Mouse (Mus musculus) C2C12 (cell line): ENCODE results near the gene Zfp988. TPM values are rescaled to one million over a fixed set of nuclear protein-coding genes. Genes with fewer than 3 reads are reported as not detected.
"Not testable (repeated sequence)": the region's sequence is repeated elsewhere in the genome, so short reads cannot be mapped to it uniquely, and the experiment has no call there.

ENCODE experiments used
- H3K27me3 ChIP-seq: one replicate; pipeline ENCODE4 v1.6.1; 2011; ENCODE audit not compliant: control insufficient read depth, insufficient read depth, insufficient read length
- H3K36me3 ChIP-seq: one replicate; pipeline ENCODE4 v1.6.1; 2011; ENCODE audit not compliant: control insufficient read depth, insufficient read depth
- H3K4me3 ChIP-seq: one replicate; pipeline ENCODE4 v1.5.1; 2011; ENCODE audit warnings: mild to moderate bottlenecking, control low read depth; ENCODE audit not compliant: poor library complexity, insufficient read depth, severe bottlenecking
- H3K79me2 ChIP-seq: one replicate; pipeline ENCODE4 v1.6.1; 2011; ENCODE audit not compliant: control insufficient read depth, insufficient read depth
- H3K79me3 ChIP-seq: one replicate; pipeline ENCODE4 v1.6.1; 2011; ENCODE audit warnings: low read depth, control low read depth
- H3ac ChIP-seq: one replicate; pipeline ENCODE3; 2011; ENCODE audit warnings: low read depth; ENCODE audit not compliant: control insufficient read depth, insufficient read length
- CEBPB ChIP-seq: IDR thresholded peaks from one replicate; pipeline ENCODE4 v1.6.1; 2011; ENCODE audit warnings: low read depth, mild to moderate bottlenecking, control low read depth, moderate library complexity
- CTCF ChIP-seq: IDR thresholded peaks from one replicate; pipeline ENCODE4 v1.5.1; 2011; ENCODE audit not compliant: control insufficient read depth, insufficient read depth, insufficient read length
- FOSL1 ChIP-seq: IDR thresholded peaks from one replicate; pipeline ENCODE4 v1.8.0; 2011; ENCODE audit warnings: mild to moderate bottlenecking, low read length; ENCODE audit not compliant: poor library complexity, insufficient read depth, severe bottlenecking
- MAX ChIP-seq: IDR thresholded peaks from one replicate; pipeline ENCODE4 v1.6.1; 2011; ENCODE audit warnings: mild to moderate bottlenecking, control low read depth
- MYOD1 ChIP-seq: IDR thresholded peaks from one replicate; pipeline ENCODE4 v1.6.1; 2011; ENCODE audit warnings: low read depth; ENCODE audit not compliant: control insufficient read depth, insufficient read length
- MYOG ChIP-seq: IDR thresholded peaks from one replicate; pipeline ENCODE4 v1.6.1; 2011; ENCODE audit not compliant: control insufficient read depth, insufficient read length; ENCODE audit errors: extremely low read depth
- USF1 ChIP-seq: IDR thresholded peaks from one replicate; pipeline ENCODE4 v1.6.1; 2011; ENCODE audit warnings: low read depth, mild to moderate bottlenecking, control low read depth, moderate library complexity
- polyA plus RNA-seq: library from polyadenylated mRNA; unstranded; fragments of >200 nt; fragmentation: generic; extraction: Trizol; gene quantifications from one replicate; pipeline ENCODE4 v1.2.1, GENCODE M21; 2012; ENCODE audit warnings: missing spikeins

The Zfp988 gene
- polyA plus RNA-seq, 1 experiment, result 0.01 TPM

- H3K4me3 ChIP-seq, H3K79me2 ChIP-seq, H3K27me3 ChIP-seq, H3K79me3 ChIP-seq, H3K36me3 ChIP-seq, H3ac ChIP-seq: not testable (repeated sequence)
Measured at GRCm38 (mm10) chr4:147335691-147336367, 30.4 kb downstream of the Zfp988 start.

DNA sequence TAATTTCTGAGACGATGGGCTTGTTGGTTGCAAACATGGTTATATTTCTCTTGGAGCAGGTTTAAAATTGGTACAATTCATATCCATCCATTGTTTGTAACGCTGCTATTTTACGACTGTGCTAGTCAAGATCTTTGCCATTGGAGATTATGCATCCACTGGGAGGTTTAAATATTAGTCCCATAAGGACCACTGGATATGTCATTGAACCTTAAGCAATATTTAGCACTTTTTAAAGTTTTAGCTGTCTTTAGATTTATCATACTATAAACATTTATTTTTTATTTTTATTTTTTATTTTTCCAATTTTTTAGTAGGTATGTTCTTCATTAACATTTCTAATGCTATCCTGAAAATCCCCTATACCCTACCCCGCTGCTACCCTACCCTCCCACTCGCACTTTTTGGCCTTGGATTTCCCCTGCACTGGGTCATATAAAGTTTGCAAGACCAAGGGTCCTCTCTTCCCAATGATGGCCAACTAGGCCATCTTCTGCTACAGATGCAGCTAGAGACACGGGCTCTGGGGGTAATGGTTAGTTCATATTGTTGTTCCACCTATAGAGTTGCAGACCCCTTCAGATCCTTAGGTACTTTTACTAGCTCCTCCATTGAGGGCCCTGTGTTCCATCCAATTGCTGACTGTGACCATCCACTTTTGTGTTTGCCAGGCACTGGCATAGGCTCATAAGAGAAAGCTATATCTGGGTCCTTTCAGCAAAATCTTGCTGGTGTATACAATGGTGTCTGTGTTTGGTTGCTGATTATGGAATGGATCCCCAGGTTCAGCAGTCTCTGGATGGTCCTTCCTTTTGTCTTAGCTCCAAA, 31.1 kb downstream of the Zfp988 start:
- H3K79me2 ChIP-seq, H3K36me3 ChIP-seq, H3K4me3 ChIP-seq, H3ac ChIP-seq, H3K27me3 ChIP-seq, H3K79me3 ChIP-seq: not testable (repeated sequence)

DNA sequence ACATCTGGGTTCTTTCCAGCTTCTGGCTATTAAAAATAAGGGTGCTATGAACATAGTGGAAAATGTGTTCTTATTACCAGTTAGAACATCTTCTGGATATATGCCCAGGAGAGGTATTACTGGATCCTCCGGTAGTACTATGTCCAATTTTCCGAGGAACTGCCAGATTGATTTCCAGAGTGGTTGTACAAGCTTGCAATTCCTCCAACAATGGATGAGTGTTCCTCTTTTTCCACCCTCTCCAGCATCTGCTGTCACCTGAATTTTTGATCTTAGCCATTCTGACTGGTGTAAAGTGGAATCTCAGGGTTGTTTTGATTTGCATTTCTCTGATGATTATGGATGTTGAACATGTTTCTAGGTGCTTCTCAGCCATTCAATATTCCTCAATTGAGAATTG, 32.0 kb downstream of the Zfp988 start:
- not testable (repeated sequence) for H3ac ChIP-seq, H3K4me3 ChIP-seq, H3K36me3 ChIP-seq, H3K27me3 ChIP-seq, H3K79me3 ChIP-seq, H3K79me2 ChIP-seq

DNA sequence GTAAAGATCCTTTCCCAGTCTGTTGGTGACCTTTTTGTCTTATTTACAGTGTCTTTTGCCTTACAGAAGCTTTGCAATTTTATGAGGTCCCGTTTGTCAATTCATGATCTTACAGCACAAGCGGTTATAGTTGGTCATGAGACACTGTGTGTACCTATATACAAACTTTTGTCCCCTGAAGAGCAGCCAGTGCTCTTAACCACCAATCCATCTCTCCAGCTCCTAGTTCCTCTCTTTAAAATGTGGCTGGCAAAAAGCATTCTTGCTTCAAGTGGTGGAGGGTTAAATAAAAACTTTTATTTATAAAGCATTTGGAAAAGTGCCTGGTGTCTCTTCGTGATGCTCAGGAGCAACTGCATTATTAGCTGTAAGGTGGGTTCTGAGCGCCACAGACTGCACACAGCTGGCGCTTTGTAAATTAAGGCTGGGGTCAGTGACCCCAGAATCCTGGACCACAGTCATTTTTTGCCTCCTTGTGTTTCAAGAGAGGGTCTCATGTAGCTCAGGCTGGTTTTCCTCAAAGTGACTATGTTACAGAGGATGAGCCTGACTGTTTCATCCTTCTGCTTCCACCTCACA, 32.6 kb downstream of the Zfp988 start:
- TF ChIP-seq CEBPB (no peak), CTCF (no peak), FOSL1 (no peak), MYOD1 (no peak), USF1 (no peak), MAX (no peak), MYOG (no peak)
- H3K79me3 ChIP-seq, result no peaks in the 10 kb centered on the region

DNA sequence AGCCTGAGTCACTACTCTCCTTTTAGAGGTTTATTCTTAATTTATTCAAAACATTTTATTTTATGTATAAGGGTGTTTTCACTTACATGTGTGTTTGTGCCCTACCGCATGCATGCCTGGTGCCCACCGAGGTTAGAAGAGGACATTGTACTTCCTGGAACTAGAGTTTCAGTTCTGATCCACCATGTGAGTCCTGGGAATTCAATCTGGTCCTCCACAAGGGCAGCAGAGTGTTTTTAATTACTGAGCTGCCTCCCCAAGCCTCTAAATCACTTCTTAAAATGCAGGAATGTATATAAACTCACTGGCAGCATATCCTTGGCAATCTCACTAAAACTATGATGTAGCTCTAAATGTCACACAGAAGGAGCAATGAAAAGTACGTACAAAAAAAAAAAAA, 33.2 kb downstream of the Zfp988 start:
- not testable (repeated sequence) for H3K4me3 ChIP-seq, H3K79me3 ChIP-seq, H3ac ChIP-seq, H3K27me3 ChIP-seq, H3K79me2 ChIP-seq, H3K36me3 ChIP-seq

More for the DNA sequence above, 32.6 kb downstream of the Zfp988 start:
- H3K27me3 ChIP-seq, result no peaks in the 10 kb centered on the region
- no peaks in the 10 kb centered on the region for H3K36me3 ChIP-seq
- H3K4me3 ChIP-seq, result no peak overlapping the region
- H3ac ChIP-seq, result no peak overlapping the region
- no peaks in the 10 kb centered on the region for H3K79me2 ChIP-seq

DNA sequence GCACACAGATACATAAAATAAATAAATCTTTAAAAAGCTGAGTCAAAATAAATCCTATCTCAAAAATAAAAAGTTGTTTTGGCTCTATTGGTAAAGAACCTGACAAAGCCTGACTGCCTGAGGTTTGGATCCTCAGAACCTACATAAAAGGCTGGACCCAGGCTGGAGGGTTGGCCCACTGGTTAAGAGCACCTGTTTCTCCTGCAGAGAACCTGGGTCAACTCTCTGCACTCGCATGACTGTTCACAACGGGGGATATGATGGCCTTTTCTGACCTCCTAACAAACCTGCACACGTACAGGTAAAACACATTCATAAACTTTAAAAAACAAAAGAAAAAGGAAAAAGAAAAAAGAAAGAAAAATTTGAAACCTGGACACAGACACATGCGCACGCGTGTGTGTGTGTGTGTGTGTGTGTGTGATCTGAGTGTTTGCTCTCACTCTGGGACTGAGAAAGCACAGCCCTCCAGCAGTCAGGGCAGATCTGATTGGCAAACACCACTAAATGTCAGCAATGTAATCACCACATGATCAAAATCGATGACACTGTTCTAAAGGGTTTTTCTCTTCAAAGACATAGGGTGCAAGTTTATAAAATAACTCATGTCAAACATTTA, 34.2 kb downstream of the Zfp988 start:
- H3K36me3 ChIP-seq, H3K27me3 ChIP-seq, H3K79me2 ChIP-seq, H3K4me3 ChIP-seq, H3K79me3 ChIP-seq, H3ac ChIP-seq: not testable (repeated sequence)

DNA sequence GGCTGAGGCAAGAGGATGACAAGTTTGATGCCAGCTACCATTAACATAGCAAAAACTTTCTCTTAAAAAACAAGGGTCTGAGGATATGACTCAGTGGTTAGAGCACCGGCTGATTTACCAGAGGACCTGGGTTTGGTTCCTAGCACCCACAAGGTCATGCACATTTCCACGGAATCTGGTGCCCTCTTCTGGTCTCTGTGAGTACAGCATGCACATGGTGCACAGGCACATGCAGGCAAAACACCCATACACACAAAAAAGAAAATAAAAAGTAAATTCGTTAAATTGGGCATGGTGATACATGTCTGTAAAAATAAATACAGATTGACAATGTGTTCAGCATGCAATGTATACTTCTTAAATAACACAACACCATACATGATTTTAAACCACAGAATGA, 34.8 kb downstream of the Zfp988 start:
- H3K27me3 ChIP-seq, H3K36me3 ChIP-seq, H3K4me3 ChIP-seq, H3K79me3 ChIP-seq, H3K79me2 ChIP-seq, H3ac ChIP-seq: not testable (repeated sequence)

- H3K4me3 ChIP-seq, H3ac ChIP-seq, H3K79me2 ChIP-seq, H3K27me3 ChIP-seq, H3K79me3 ChIP-seq, H3K36me3 ChIP-seq: not testable (repeated sequence)
Measured at GRCm38 (mm10) chr4:147340876-147341275, 35.4 kb downstream of the Zfp988 start.

GRCm38 (mm10) chr4:147343042-147343908, 37.8 kb downstream of the Zfp988 start:
- H3K79me2 ChIP-seq, H3K36me3 ChIP-seq, H3ac ChIP-seq, H3K79me3 ChIP-seq, H3K4me3 ChIP-seq, H3K27me3 ChIP-seq: not testable (repeated sequence)
